Mouse (Mus musculus): ENCODE results near the gene Pik3r6. TPM values are rescaled to one million over a fixed set of nuclear protein-coding genes. Genes with fewer than 3 reads are reported as not detected.

The Pik3r6 gene
- polyA plus RNA-seq, 1 experiment = 0.05 TPM

GRCm38 (mm10) chr11:68500949-68501350, 1.9 kb upstream of the Pik3r6 start:
- Histone ChIP-seq H3K4me3 (no peak overlapping the region), H3K4me2 (ENCODE audit: low read depth) (no peak overlapping the region), H3K27me3 (ENCODE audit: control insufficient read depth, insufficient read depth, insufficient read length) (peaks cover 29% of the 10 kb centered on the region), H3K79me2 (ENCODE audit: control insufficient read depth, insufficient read depth) (no peaks in the 10 kb centered on the region), H3ac (ENCODE audit: control insufficient read depth, insufficient read length) (no peak overlapping the region), H3K36me3 (ENCODE audit: control insufficient read depth, insufficient read depth) (no peaks in the 10 kb centered on the region)
- TF ChIP-seq MYOG (IDR thresholded peaks at IDR 0.05; ENCODE audit: control insufficient read depth in 1 of 3, insufficient read depth in 1 of 3, insufficient read length in 2 of 3, low read depth in 2 of 3) = no peak

GRCm38 (mm10) chr11:68502408-68502807, 411 bp upstream of the Pik3r6 start:
- H3ac ChIP-seq (ENCODE audit: control insufficient read depth, insufficient read length) = no peak overlapping the region
- no peaks in the 10 kb centered on the region for H3K79me2 ChIP-seq (ENCODE audit: control insufficient read depth, insufficient read depth)
- no peaks in the 10 kb centered on the region for H3K36me3 ChIP-seq (ENCODE audit: control insufficient read depth, insufficient read depth)
- no peak overlapping the region for H3K4me3 ChIP-seq
- H3K27me3 ChIP-seq (ENCODE audit: control insufficient read depth, insufficient read depth, insufficient read length) = peaks cover 26% of the 10 kb centered on the region
- no peak for TF ChIP-seq MAX (IDR thresholded peaks at IDR 0.05; ENCODE audit: low read depth)
- no peak for TF ChIP-seq TCF12 (IDR thresholded peaks at IDR 0.05; ENCODE audit: insufficient read depth, poor library complexity, severe bottlenecking)
- TF ChIP-seq SRF (IDR thresholded peaks at IDR 0.05; ENCODE audit: control insufficient read depth, insufficient read length, low read depth) = no peak
- no peak for TF ChIP-seq POLR2A (IDR thresholded peaks at IDR 0.05; ENCODE audit: insufficient read length, low read depth)
- no peak for TF ChIP-seq MYOD1 (IDR thresholded peaks at IDR 0.05; ENCODE audit: control insufficient read depth in 1 of 3, insufficient read length in 2 of 3, low read depth in 2 of 3)
- TF ChIP-seq USF1 (IDR thresholded peaks at IDR 0.05; ENCODE audit: low read depth) = no peak
- TF ChIP-seq E2F4 (IDR thresholded peaks at IDR 0.05; ENCODE audit: insufficient read depth) = no peak
- no peak for TF ChIP-seq MYOG (IDR thresholded peaks at IDR 0.05; ENCODE audit: control insufficient read depth in 1 of 3, insufficient read depth in 1 of 3, insufficient read length in 2 of 3, low read depth in 2 of 3)
- no peak for TF ChIP-seq POLR2AphosphoS2 (IDR thresholded peaks at IDR 0.05; ENCODE audit: insufficient read length, low read depth)
- no peak for TF ChIP-seq REST (IDR thresholded peaks at IDR 0.05; ENCODE audit: insufficient read depth, insufficient read length)
- TF ChIP-seq CEBPB (IDR thresholded peaks at IDR 0.05; ENCODE audit: insufficient read depth, poor library complexity, severe bottlenecking) = no peak
- no peak for TF ChIP-seq TCF3 (IDR thresholded peaks at IDR 0.05; ENCODE audit: insufficient read length, low read depth)
- H3K4me2 ChIP-seq (ENCODE audit: low read depth) = no peak overlapping the region

GRCm38 (mm10) chr11:68504913-68505312, 2.1 kb downstream of the Pik3r6 start:
- no peak overlapping the region for H3K4me2 ChIP-seq (ENCODE audit: low read depth)
- H3ac ChIP-seq (ENCODE audit: control insufficient read depth, insufficient read length) = no peak overlapping the region
- no peak overlapping the region for H3K4me3 ChIP-seq
- TF ChIP-seq MYOD1 (IDR thresholded peaks at IDR 0.05; ENCODE audit: control insufficient read depth in 1 of 3, insufficient read length in 2 of 3, low read depth in 2 of 3) = no peak
- no peak for TF ChIP-seq POLR2AphosphoS2 (IDR thresholded peaks at IDR 0.05; ENCODE audit: insufficient read length, low read depth)
- no peak for TF ChIP-seq POLR2A (IDR thresholded peaks at IDR 0.05; ENCODE audit: insufficient read length, low read depth)
- TF ChIP-seq TCF12 (IDR thresholded peaks at IDR 0.05; ENCODE audit: insufficient read depth, poor library complexity, severe bottlenecking) = no peak
- no peak for TF ChIP-seq TCF3 (IDR thresholded peaks at IDR 0.05; ENCODE audit: insufficient read length, low read depth)
- TF ChIP-seq REST (IDR thresholded peaks at IDR 0.05; ENCODE audit: insufficient read depth, insufficient read length) = no peak
- TF ChIP-seq SRF (IDR thresholded peaks at IDR 0.05; ENCODE audit: control insufficient read depth, insufficient read length, low read depth) = no peak
- TF ChIP-seq E2F4 (IDR thresholded peaks at IDR 0.05; ENCODE audit: insufficient read depth) = no peak
- no peak for TF ChIP-seq MAX (IDR thresholded peaks at IDR 0.05; ENCODE audit: low read depth)
- TF ChIP-seq USF1 (IDR thresholded peaks at IDR 0.05; ENCODE audit: low read depth) = no peak
- no peak for TF ChIP-seq MYOG (IDR thresholded peaks at IDR 0.05; ENCODE audit: control insufficient read depth in 1 of 3, insufficient read depth in 1 of 3, insufficient read length in 2 of 3, low read depth in 2 of 3)
- TF ChIP-seq CEBPB (IDR thresholded peaks at IDR 0.05; ENCODE audit: insufficient read depth, poor library complexity, severe bottlenecking) = no peak
- peaks cover 16% of the 10 kb centered on the region for H3K27me3 ChIP-seq (ENCODE audit: control insufficient read depth, insufficient read depth, insufficient read length)
- no peaks in the 10 kb centered on the region for H3K79me2 ChIP-seq (ENCODE audit: control insufficient read depth, insufficient read depth)
- H3K36me3 ChIP-seq (ENCODE audit: control insufficient read depth, insufficient read depth) = no peaks in the 10 kb centered on the region

GRCm38 (mm10) chr11:68507246-68507645, 4.4 kb downstream of the Pik3r6 start:
- Histone ChIP-seq H3K27me3 (ENCODE audit: control insufficient read depth, insufficient read depth, insufficient read length) (peaks cover 16% of the 10 kb centered on the region), H3K79me2 (ENCODE audit: control insufficient read depth, insufficient read depth) (no peaks in the 10 kb centered on the region), H3K4me2 (ENCODE audit: low read depth) (no peak overlapping the region), H3ac (ENCODE audit: control insufficient read depth, insufficient read length) (no peak overlapping the region), H3K36me3 (ENCODE audit: control insufficient read depth, insufficient read depth) (no peaks in the 10 kb centered on the region), H3K4me3 (no peak overlapping the region)
- TF ChIP-seq TCF3 (IDR thresholded peaks at IDR 0.05; ENCODE audit: insufficient read length, low read depth) = no peak
- no peak for TF ChIP-seq POLR2AphosphoS2 (IDR thresholded peaks at IDR 0.05; ENCODE audit: insufficient read length, low read depth)
- no peak for TF ChIP-seq CEBPB (IDR thresholded peaks at IDR 0.05; ENCODE audit: insufficient read depth, poor library complexity, severe bottlenecking)
- no peak for TF ChIP-seq SRF (IDR thresholded peaks at IDR 0.05; ENCODE audit: control insufficient read depth, insufficient read length, low read depth)
- TF ChIP-seq USF1 (IDR thresholded peaks at IDR 0.05; ENCODE audit: low read depth) = no peak

- TF ChIP-seq SRF (IDR thresholded peaks at IDR 0.05; ENCODE audit: control insufficient read depth, insufficient read length, low read depth) = no peak
- no peak for TF ChIP-seq TCF3 (IDR thresholded peaks at IDR 0.05; ENCODE audit: insufficient read length, low read depth)
- TF ChIP-seq POLR2A (IDR thresholded peaks at IDR 0.05; ENCODE audit: insufficient read length, low read depth) = no peak
- TF ChIP-seq CEBPB (IDR thresholded peaks at IDR 0.05; ENCODE audit: insufficient read depth, poor library complexity, severe bottlenecking) = no peak
- H3K36me3 ChIP-seq (ENCODE audit: control insufficient read depth, insufficient read depth) = no peaks in the 10 kb centered on the region
Observed at GRCm38 (mm10) chr11:68508619-68509018, 5.8 kb downstream of the Pik3r6 start.

More at GRCm38 (mm10) chr11:68508619-68509018, 5.8 kb downstream of the Pik3r6 start:
- H3ac ChIP-seq (ENCODE audit: control insufficient read depth, insufficient read length) = no peak overlapping the region
- H3K4me2 ChIP-seq (ENCODE audit: low read depth) = no peak overlapping the region
- no peaks in the 10 kb centered on the region for H3K79me2 ChIP-seq (ENCODE audit: control insufficient read depth, insufficient read depth)
- H3K4me3 ChIP-seq = no peak overlapping the region
- H3K27me3 ChIP-seq (ENCODE audit: control insufficient read depth, insufficient read depth, insufficient read length) = peaks cover 12% of the 10 kb centered on the region
